Mouse (Mus musculus): ENCODE measurements at regions not wholly inside any gene's neighbourhood (a gene's known extent, or its start where the extent isn't known, plus 50 kb on each side); places are given as distances from the start of the nearest gene placed in this dataset.
"Not testable (repeated sequence)": the region's sequence is repeated elsewhere in the genome, so short reads cannot be mapped to it uniquely, and the experiment has no call there.

- H3K4me2 ChIP-seq (replicated peaks), result no peak overlapping the region
- no peak overlapping the region for H3K9ac ChIP-seq
- no peak overlapping the region for H3K4me3 ChIP-seq
- no peaks in the 10 kb centered on the region for H3K4me1 ChIP-seq
- no peak overlapping the region for H3K27ac ChIP-seq
- H3K36me3 ChIP-seq, result no peaks in the 10 kb centered on the region
- H3K27me3 ChIP-seq, result no peaks in the 10 kb centered on the region
- H3K9me3 ChIP-seq, result no peaks in the 10 kb centered on the region
- 77% methylated on average over 1 of the region's 1 CpGs for WGBS
- no peak for ATAC-seq (ENCODE audit: insufficient number of reproducible peaks, insufficient read depth, low FRiP score, low TSS enrichment)
These were observed 67.7 kb downstream of the Alg10b start for GRCm38 (mm10) chr15:90291848-90292247.

DNA sequence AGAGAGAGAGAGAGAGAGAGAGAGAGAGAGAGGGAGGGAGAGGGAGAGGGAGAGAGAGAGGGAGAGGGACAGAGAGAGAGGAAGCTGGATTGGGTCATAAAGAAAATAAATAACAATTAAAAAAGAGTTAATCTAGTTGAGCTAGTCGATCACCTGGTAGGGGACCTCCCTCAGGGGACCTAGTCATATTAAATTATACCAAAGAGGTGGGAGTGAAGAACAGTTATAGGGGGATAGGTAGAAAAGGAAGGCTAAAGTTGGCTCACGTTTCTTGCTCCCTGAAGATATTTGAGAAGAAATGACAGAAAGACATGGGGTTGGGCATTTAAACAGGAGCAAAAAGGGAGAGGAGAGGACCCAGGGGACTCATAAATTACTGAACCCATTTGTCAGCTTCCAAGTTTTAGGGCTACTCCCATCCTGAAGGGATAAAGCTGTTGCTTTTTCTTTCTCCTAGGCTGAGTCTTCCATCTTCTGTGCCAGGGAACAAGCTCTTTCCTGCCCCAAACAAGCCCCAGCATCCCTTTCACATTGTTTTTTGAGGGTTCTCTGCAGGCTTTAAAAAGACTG, 70.3 kb downstream of the Alg10b start:
- ATAC-seq (ENCODE audit: insufficient number of reproducible peaks, insufficient read depth, low FRiP score, low TSS enrichment), result no peak
- 55% methylated on average over 2 of the region's 2 CpGs for WGBS
- H3K27me3 ChIP-seq, result no peaks in the 10 kb centered on the region
- H3K9me3 ChIP-seq, result no peaks in the 10 kb centered on the region
- no peak overlapping the region for H3K4me3 ChIP-seq
- H3K4me1 ChIP-seq, result no peaks in the 10 kb centered on the region
- H3K27ac ChIP-seq, result no peak overlapping the region
- H3K9ac ChIP-seq, result no peak overlapping the region
- no peaks in the 10 kb centered on the region for H3K36me3 ChIP-seq
- no peak overlapping the region for H3K4me2 ChIP-seq (replicated peaks)

- Histone ChIP-seq H3K27ac (no peak overlapping the region), H3K27me3 (no peaks in the 10 kb centered on the region), H3K4me2 (replicated peaks) (no peak overlapping the region), H3K9ac (no peak overlapping the region), H3K36me3 (no peaks in the 10 kb centered on the region), H3K4me3 (no peak overlapping the region), H3K4me1 (no peaks in the 10 kb centered on the region), H3K9me3 (no peaks in the 10 kb centered on the region)
- 80% methylated on average over 7 of the region's 7 CpGs for WGBS
- no peak for ATAC-seq (ENCODE audit: insufficient number of reproducible peaks, insufficient read depth, low FRiP score, low TSS enrichment)
These were observed 74.5 kb downstream of the Alg10b start for GRCm38 (mm10) chr15:90298566-90298965.

DNA sequence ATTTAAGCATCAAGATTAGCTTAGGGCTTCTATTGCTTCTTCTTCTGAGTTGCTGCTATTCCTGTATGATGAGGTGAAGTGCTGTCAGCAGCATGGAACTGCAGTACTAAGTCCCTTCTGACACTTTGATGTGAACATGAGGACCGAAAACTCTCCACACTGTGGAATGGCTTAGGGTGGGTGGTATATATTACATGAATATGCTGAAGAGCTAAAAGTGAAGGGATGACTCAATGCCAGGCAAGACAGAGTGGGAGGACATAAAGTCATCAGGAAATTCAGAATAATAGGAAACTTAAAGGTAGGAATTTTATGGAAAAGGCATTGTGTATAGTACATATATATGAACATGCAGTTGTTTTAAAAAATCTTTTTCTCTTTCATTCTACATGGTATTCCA, 79.3 kb downstream of the Alg10b start:
- H3K4me3 ChIP-seq, result no peak overlapping the region
- H3K4me2 ChIP-seq (replicated peaks), result no peak overlapping the region
- no peaks in the 10 kb centered on the region for H3K27me3 ChIP-seq
- H3K27ac ChIP-seq, result no peak overlapping the region
- no peaks in the 10 kb centered on the region for H3K36me3 ChIP-seq
- no peak for ATAC-seq (ENCODE audit: insufficient number of reproducible peaks, insufficient read depth, low FRiP score, low TSS enrichment)
- 88% methylated on average over 1 of the region's 1 CpGs for WGBS
- H3K9me3 ChIP-seq, result no peaks in the 10 kb centered on the region
- no peaks in the 10 kb centered on the region for H3K4me1 ChIP-seq
- no peak overlapping the region for H3K9ac ChIP-seq

- no peaks in the 10 kb centered on the region for H3K4me1 ChIP-seq
- no peaks in the 10 kb centered on the region for H3K36me3 ChIP-seq
- no peak overlapping the region for H3K27ac ChIP-seq
- no peaks in the 10 kb centered on the region for H3K27me3 ChIP-seq
- ATAC-seq (ENCODE audit: insufficient number of reproducible peaks, insufficient read depth, low FRiP score, low TSS enrichment), result no peak
- H3K9ac ChIP-seq, result no peak overlapping the region
- H3K9me3 ChIP-seq, result no peaks in the 10 kb centered on the region
- 77% methylated on average over 3 of the region's 3 CpGs for WGBS
- H3K4me3 ChIP-seq, result no peak overlapping the region
- no peak overlapping the region for H3K4me2 ChIP-seq (replicated peaks)
These were observed 80.9 kb downstream of the Alg10b start for GRCm38 (mm10) chr15:90305051-90305450.

DNA sequence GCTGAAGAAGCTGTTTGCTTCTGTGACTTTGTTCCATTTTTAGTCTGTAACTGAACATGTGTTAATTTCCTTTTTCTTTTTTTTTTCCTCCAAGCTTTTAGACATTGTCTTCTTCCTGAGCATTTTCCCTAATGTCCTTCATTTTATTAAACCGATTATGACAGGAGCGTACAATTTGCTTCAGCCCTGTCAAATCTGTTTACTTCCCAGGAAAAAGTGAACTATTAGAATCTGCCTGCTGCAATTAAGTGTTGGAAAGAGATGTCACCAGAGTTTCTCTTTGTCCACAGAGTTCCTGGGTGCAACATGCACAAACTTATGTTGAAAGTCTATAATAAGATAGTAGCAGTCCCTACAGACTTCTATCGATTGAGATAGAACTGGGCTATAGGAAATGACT, 82.8 kb downstream of the Alg10b start:
- H3K9ac ChIP-seq, result no peak overlapping the region
- no peak overlapping the region for H3K4me2 ChIP-seq (replicated peaks)
- H3K4me1 ChIP-seq, result no peaks in the 10 kb centered on the region
- WGBS, result 85% methylated on average over 3 of the region's 3 CpGs
- H3K36me3 ChIP-seq, result no peaks in the 10 kb centered on the region
- ATAC-seq (ENCODE audit: insufficient number of reproducible peaks, insufficient read depth, low FRiP score, low TSS enrichment), result no peak
- no peaks in the 10 kb centered on the region for H3K27me3 ChIP-seq
- no peaks in the 10 kb centered on the region for H3K9me3 ChIP-seq
- no peak overlapping the region for H3K4me3 ChIP-seq
- no peak overlapping the region for H3K27ac ChIP-seq

DNA sequence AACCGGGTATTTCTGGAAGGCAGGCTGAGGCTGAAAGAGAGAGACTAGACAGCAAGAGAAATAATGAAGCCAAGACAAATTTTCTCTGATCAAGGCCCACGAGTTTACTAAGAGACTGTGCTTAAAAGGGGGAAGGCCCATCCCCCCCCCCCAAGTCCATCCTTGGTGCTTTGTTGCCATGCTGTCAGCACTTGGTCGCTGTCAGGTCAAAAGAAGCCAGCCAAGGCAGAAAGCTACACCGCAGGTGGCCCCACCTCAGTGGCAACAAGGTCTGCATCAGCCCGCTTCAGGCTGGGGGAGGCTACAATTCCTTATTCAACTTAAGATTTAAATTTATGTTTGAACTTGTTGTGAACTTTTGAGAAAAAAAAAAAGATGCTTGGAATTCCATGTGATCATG, 84.3 kb downstream of the Alg10b start:
- H3K4me3 ChIP-seq; H3K9me3 ChIP-seq; H3K4me1 ChIP-seq; H3K27me3 ChIP-seq; H3K4me2 ChIP-seq (replicated peaks); H3K36me3 ChIP-seq; ATAC-seq (ENCODE audit: insufficient number of reproducible peaks, insufficient read depth, low FRiP score, low TSS enrichment); H3K27ac ChIP-seq; H3K9ac ChIP-seq: not testable (repeated sequence)
- 23% methylated on average over 5 of the region's 5 CpGs for WGBS

DNA sequence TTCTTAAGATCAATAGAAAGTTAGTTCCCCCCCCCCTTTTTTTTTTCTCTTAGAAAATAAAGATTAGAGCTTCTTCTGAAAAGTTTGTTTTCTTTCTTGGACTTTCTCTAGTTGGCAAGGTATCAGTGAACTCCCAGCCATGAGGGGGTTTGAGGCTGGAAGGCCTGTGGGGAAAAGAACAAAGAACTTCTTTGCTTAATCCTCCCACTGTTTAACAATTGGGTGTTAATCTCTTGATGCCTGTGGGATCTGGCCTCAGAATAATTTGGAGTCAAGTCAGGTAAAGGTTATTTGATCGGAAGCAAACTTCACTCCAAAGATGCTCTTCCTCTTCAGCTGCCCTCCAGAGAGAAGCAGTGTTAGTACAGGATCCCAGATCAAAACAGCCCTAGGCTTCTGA, 84.8 kb downstream of the Alg10b start:
- 22% methylated on average over 1 of the region's 1 CpGs for WGBS

DNA sequence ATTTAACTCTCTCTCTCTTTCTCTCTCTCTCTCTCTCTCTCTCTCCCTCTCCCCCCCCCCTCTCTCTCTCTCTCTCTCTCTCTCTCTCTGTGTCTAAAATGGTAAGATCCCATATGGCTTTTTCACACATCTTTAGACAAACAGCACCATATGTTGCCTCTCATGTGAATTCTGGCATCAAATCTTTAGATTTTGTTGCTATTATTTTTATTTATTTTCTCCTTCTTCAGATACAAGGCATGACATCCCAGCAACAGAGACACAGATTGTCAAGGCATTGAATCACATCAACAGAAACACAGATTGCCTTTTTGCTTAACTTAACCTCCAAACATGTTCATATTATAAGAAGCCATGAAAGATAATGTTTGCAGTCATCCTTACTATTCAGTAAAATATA, 85.6 kb downstream of the Alg10b start:
- ATAC-seq (ENCODE audit: insufficient number of reproducible peaks, insufficient read depth, low FRiP score, low TSS enrichment), result no peak
- Histone ChIP-seq H3K4me2 (replicated peaks) (no peak overlapping the region), H3K9me3 (no peaks in the 10 kb centered on the region), H3K4me3 (no peak overlapping the region), H3K4me1 (no peaks in the 10 kb centered on the region), H3K27ac (no peak overlapping the region), H3K9ac (no peak overlapping the region), H3K36me3 (no peaks in the 10 kb centered on the region), H3K27me3 (no peaks in the 10 kb centered on the region)

More for the DNA sequence above, 84.8 kb downstream of the Alg10b start:
- Histone ChIP-seq H3K27me3 (no peaks in the 10 kb centered on the region), H3K9ac (no peak overlapping the region), H3K4me1 (no peaks in the 10 kb centered on the region), H3K36me3 (no peaks in the 10 kb centered on the region), H3K4me3 (no peak overlapping the region), H3K4me2 (replicated peaks) (no peak overlapping the region), H3K9me3 (no peaks in the 10 kb centered on the region), H3K27ac (no peak overlapping the region)
- ATAC-seq (ENCODE audit: insufficient number of reproducible peaks, insufficient read depth, low FRiP score, low TSS enrichment), result no peak

- H3K4me2 ChIP-seq (replicated peaks), result no peak overlapping the region
- H3K27ac ChIP-seq, result no peak overlapping the region
- H3K36me3 ChIP-seq, result no peaks in the 10 kb centered on the region
- 64% methylated on average over 3 of the region's 3 CpGs for WGBS
- H3K9me3 ChIP-seq, result no peaks in the 10 kb centered on the region
- no peaks in the 10 kb centered on the region for H3K27me3 ChIP-seq
- no peak overlapping the region for H3K4me3 ChIP-seq
- H3K9ac ChIP-seq, result no peak overlapping the region
- ATAC-seq (ENCODE audit: insufficient number of reproducible peaks, insufficient read depth, low FRiP score, low TSS enrichment), result no peak
- H3K4me1 ChIP-seq, result no peaks in the 10 kb centered on the region
These were observed 97.7 kb downstream of the Alg10b start for GRCm38 (mm10) chr15:90321774-90322173.

DNA sequence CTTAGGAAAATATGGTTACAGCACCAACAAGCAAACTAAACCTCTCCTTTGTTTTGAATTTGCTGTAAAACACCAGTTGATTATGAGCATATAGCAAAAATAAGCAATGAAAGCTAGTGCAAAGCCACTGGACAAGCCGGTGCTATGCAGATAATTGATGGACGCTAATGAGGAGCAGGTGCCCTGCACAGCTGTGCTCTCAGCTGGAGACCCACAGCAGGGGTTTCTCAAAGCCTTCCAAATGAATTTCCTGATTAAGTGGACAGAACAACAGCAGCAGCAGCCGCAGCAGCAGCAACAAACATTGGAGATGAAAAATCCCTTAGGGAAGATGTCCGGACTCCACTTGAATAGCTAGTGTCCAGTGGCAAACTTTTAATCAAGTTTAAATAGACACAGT, 109.2 kb downstream of the Alg10b start:
- H3K4me1 ChIP-seq, result peaks cover 6% of the 10 kb centered on the region; the same call in 1 of the 2 replicates
- 15% methylated on average over 4 of the region's 4 CpGs for WGBS
- no peak overlapping the region for H3K4me3 ChIP-seq
- H3K9me3 ChIP-seq, result no peaks in the 10 kb centered on the region
- no peaks in the 10 kb centered on the region for H3K27me3 ChIP-seq
- H3K9ac ChIP-seq, result no peak overlapping the region
- H3K4me2 ChIP-seq (replicated peaks), result no peak overlapping the region
- H3K36me3 ChIP-seq, result no peaks in the 10 kb centered on the region
- 0 out of 2 replicates have a peak, but pooled peaks have one; percentile 74 for ATAC-seq (ENCODE audit: insufficient number of reproducible peaks, insufficient read depth, low FRiP score, low TSS enrichment)
- H3K27ac ChIP-seq, result no peak overlapping the region

- WGBS, result 28% methylated on average over 1 of the region's 1 CpGs
- Histone ChIP-seq H3K27ac (no peak overlapping the region), H3K27me3 (no peaks in the 10 kb centered on the region), H3K4me3 (no peak overlapping the region), H3K9ac (no peak overlapping the region), H3K4me2 (replicated peaks) (no peak overlapping the region), H3K36me3 (no peaks in the 10 kb centered on the region), H3K9me3 (no peaks in the 10 kb centered on the region), H3K4me1 (peaks cover 6% of the 10 kb centered on the region; the same call in 1 of the 2 replicates)
- ATAC-seq (ENCODE audit: insufficient number of reproducible peaks, insufficient read depth, low FRiP score, low TSS enrichment), result no peak
These were observed 109.7 kb downstream of the Alg10b start for GRCm38 (mm10) chr15:90333766-90334165.

DNA sequence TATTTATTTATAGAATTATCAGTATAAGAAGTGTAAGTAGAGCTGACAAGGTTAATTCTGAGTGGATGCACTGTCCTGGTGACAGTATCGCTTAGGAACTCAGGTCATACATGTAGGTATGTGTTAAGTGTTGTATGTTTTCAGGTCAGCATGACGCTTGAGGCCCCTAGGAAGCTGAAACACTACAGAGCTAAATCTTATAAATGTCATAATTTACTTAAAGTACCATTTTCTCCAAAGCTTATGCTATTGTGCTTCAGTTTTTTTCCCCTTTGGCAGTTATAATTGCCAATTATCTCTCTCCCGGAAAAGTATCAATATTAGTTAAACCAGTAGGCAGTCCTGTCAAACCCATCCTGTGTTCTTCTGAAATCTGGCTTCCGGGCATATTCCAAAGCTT, 110.3 kb downstream of the Alg10b start:
- Histone ChIP-seq H3K36me3 (no peaks in the 10 kb centered on the region), H3K27ac (no peak overlapping the region), H3K27me3 (no peaks in the 10 kb centered on the region), H3K9ac (no peak overlapping the region), H3K9me3 (no peaks in the 10 kb centered on the region), H3K4me1 (peaks cover 6% of the 10 kb centered on the region; the same call in 1 of the 2 replicates), H3K4me2 (replicated peaks) (no peak overlapping the region), H3K4me3 (no peak overlapping the region)
- 70% methylated on average over 4 of the region's 4 CpGs for WGBS
- no peak for ATAC-seq (ENCODE audit: insufficient number of reproducible peaks, insufficient read depth, low FRiP score, low TSS enrichment)

All from embryonic facial prominence, embryonic 12.5 days (tissue).